In the genomic region with DNA sequence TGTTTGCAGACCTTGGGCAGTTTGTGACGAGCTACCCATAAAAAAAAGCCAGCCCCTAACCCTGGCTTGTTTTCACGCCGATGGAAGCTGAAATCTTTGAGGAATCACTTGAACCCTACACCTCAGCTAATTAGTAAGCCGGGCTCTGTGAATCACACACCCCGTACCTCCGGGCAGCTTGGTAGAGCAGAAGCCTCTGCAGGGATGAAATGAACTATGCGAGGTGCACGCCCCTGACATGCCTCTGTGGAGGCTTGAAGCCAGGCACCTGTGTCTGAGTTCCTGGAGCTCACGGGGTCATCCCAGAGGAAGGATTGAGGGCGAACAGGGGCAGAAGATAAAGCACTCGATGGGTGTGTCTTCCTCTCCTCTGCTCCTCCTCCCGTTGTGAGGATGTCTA, we compare ENCODE assay signal across 18 mouse cellular contexts.
"Had no signal": no experiment of that assay in that cellular context is flagged by ENCODE, and none has a peak within 500 bp of the region (broad histone marks: within the 10 kb centered on the region; RNA-seq: fewer than 3 reads in every experiment).

No protein-coding gene starts in this region.

- H3K4me1 ChIP-seq: intestine, embryonic 15.5 days; liver, embryonic 13.5 days; stomach, embryonic 15.5 days had no signal

- H3K27ac ChIP-seq: intestine, embryonic 15.5 days; kidney, postnatal 0 days; left cerebral cortex, adult 2 months; liver, embryonic 13.5 days; midbrain, embryonic 12.5 days; stomach, embryonic 15.5 days had no signal

- H3K9ac ChIP-seq: intestine, embryonic 15.5 days; liver, embryonic 13.5 days; midbrain, embryonic 12.5 days; stomach, embryonic 15.5 days had no signal

- DNase-seq: kidney, adult 18-20 months; kidney, postnatal 36 days; layer of hippocampus, postnatal 36 days; liver, embryonic 13.5 days; lung, adult 2 months; lung, postnatal 14 days; lung, postnatal 4 days; retina, postnatal 1 day; right cerebral cortex, postnatal 25 days; spleen, adult 18-20 months; thymus, postnatal 25 days had no signal

- H3K9me3 ChIP-seq: intestine, embryonic 15.5 days; liver, embryonic 13.5 days; midbrain, embryonic 12.5 days; stomach, embryonic 15.5 days had no signal

- H3K36me3 ChIP-seq: intestine, embryonic 15.5 days; liver, embryonic 13.5 days; stomach, embryonic 15.5 days had no signal

- H3K27me3 ChIP-seq: intestine, embryonic 15.5 days; liver, embryonic 13.5 days; stomach, embryonic 15.5 days had no signal

- H3K4me3 ChIP-seq: intestine, embryonic 15.5 days; left cerebral cortex, adult 2 months; liver, embryonic 13.5 days; midbrain, embryonic 12.5 days; myocyte; stomach, embryonic 15.5 days had no signal

- H3K4me2 ChIP-seq: intestine, embryonic 15.5 days; liver, embryonic 13.5 days; midbrain, embryonic 12.5 days; stomach, embryonic 15.5 days had no signal

- ATAC-seq: intestine, embryonic 15.5 days; midbrain, embryonic 16.5 days had no signal
